In the genomic region with DNA sequence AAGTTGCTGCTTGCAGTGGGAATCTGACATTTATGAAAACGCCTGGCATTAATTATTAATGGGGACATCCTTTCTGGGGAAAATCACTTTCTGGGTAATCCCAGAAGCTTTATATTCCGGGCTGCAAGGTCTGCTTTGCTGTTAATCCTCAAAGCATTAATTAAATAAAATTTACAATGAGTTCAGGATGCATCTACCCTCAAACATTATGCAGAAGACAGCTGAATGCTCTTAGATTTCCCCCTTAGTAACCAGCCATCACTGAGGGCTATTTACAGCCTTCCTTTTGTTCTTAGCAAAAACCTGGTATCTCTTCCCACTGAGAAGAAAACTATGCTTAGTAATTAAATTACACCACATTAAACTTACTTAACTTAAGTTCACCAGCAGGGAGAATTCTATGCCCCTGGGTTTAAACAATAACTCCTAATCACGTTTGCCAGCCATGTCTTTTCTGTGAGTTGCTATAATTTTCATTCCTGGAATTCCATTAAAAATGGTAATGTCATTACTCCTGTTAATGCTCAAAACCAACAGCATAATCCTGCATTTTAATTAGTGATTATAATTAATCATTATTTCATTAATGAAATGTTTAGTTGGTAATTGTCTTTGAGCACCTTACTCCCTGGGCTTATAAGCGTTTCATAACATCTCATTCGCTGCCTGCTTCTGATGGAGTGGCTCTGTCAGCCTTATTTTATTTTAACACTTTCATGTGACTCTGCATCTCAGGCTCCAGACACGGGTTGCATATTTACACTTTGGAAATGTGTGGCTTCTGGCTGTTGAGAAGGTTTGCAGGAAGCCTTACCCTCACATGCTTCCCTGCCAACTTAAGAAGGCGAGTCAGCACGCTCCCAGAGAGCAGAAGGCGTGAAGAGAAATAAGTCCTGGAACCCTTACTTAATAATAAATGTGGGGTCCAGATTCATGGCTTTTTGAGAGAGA, we compare ENCODE assay signal across 15 mouse cellular contexts.
DNase-seq lines count a peak whose midpoint lies in the region; ATAC-seq lines count a peak whose summit lies in the region.
"Had no signal": no experiment of that assay in that cellular context is flagged by ENCODE, and none has a peak within 500 bp of the region (broad histone marks: within the 10 kb centered on the region; RNA-seq: fewer than 3 reads in every experiment).

No protein-coding gene starts in this region.

- no peak overlapping the region for H3K27ac ChIP-seq in embryonic facial prominence, embryonic 14.5 days (replicated peaks; ENCODE audit: low read depth, low read length)
- H3K27ac ChIP-seq in embryonic facial prominence, embryonic 10.5 days (replicated peaks) = no peak overlapping the region
- H3K27ac ChIP-seq in midbrain, embryonic 12.5 days (replicated peaks) = no peak overlapping the region
- H3K27ac ChIP-seq in midbrain, embryonic 11.5 days (ENCODE audit: low read depth, low read length) = no peak overlapping the region
- H3K27ac ChIP-seq in neural tube, embryonic 13.5 days (replicated peaks) = no peak overlapping the region
- H3K27ac ChIP-seq: embryonic facial prominence, embryonic 13.5 days; limb, embryonic 15.5 days; lung, embryonic 15.5 days had no signal

- H3K9ac ChIP-seq in embryonic facial prominence, embryonic 14.5 days (ENCODE audit: low read depth, low read length) = no peak overlapping the region
- no peak overlapping the region for H3K9ac ChIP-seq in midbrain, embryonic 12.5 days (replicated peaks)
- H3K9ac ChIP-seq in midbrain, embryonic 11.5 days (ENCODE audit: low read length) = no peak overlapping the region
- H3K9ac ChIP-seq in neural tube, embryonic 13.5 days = no peak overlapping the region
- H3K9ac ChIP-seq: embryonic facial prominence, embryonic 13.5 days; limb, embryonic 15.5 days; lung, embryonic 15.5 days had no signal

- no peak for ATAC-seq in embryonic facial prominence, embryonic 14.5 days (ENCODE audit: low read depth)
- 0 out of 2 replicates have a peak, but pooled peaks have one; percentile 14 for ATAC-seq in midbrain, embryonic 12.5 days (ENCODE audit: low FRiP score, low read depth)
- no peak for ATAC-seq in midbrain, embryonic 11.5 days (ENCODE audit: low FRiP score)
- peak; percentile 50; the same call in 1 of the 2 replicates for ATAC-seq in neural tube, embryonic 13.5 days (ENCODE audit: low read depth)
- ATAC-seq: inflammation-experienced regulatory T-cells, adult 6 months had no signal

- H3K36me3 ChIP-seq in embryonic facial prominence, embryonic 14.5 days (ENCODE audit: control insufficient read depth, insufficient read depth, low read length) = no peaks in the 10 kb centered on the region
- H3K36me3 ChIP-seq in embryonic facial prominence, embryonic 10.5 days (replicated peaks) = no peaks in the 10 kb centered on the region
- no peaks in the 10 kb centered on the region for H3K36me3 ChIP-seq in midbrain, embryonic 12.5 days
- no peaks in the 10 kb centered on the region for H3K36me3 ChIP-seq in midbrain, embryonic 11.5 days (ENCODE audit: control insufficient read depth, insufficient read depth, low read length)
- no peaks in the 10 kb centered on the region for H3K36me3 ChIP-seq in neural tube, embryonic 13.5 days
- H3K36me3 ChIP-seq: embryonic facial prominence, embryonic 13.5 days; limb, embryonic 15.5 days; lung, embryonic 15.5 days had no signal

- H3K4me3 ChIP-seq in embryonic facial prominence, embryonic 14.5 days (ENCODE audit: low read depth, low read length) = no peak overlapping the region
- H3K4me3 ChIP-seq in embryonic facial prominence, embryonic 10.5 days = no peak overlapping the region
- H3K4me3 ChIP-seq in midbrain, embryonic 12.5 days = no peak overlapping the region
- H3K4me3 ChIP-seq in midbrain, embryonic 11.5 days (ENCODE audit: low read depth, low read length) = no peak overlapping the region
- no peak overlapping the region for H3K4me3 ChIP-seq in neural tube, embryonic 13.5 days
- H3K4me3 ChIP-seq: embryonic facial prominence, embryonic 13.5 days; limb, embryonic 15.5 days; lung, embryonic 15.5 days had no signal

- whole genome bisulfite sequencing in embryonic facial prominence, embryonic 14.5 days = 34% methylated on average over 9 of the region's 9 CpGs
- WGBS in embryonic facial prominence, embryonic 10.5 days = 49% methylated on average over 9 of the region's 9 CpGs
- WGBS in midbrain, embryonic 12.5 days = 37% methylated on average over 9 of the region's 9 CpGs
- 39% methylated on average over 9 of the region's 9 CpGs for WGBS in midbrain, embryonic 11.5 days
- WGBS in neural tube, embryonic 13.5 days = 29% methylated on average over 9 of the region's 9 CpGs

- peak; percentile 18 for DNase-seq in embryonic facial prominence, embryonic 14.5 days (ENCODE audit: low spot score)
- DNase-seq in embryonic facial prominence, embryonic 10.5 days (ENCODE audit: low spot score) = no peak
- DNase-seq in midbrain, embryonic 11.5 days (ENCODE audit: low spot score, missing footprints) = no peak
- peak; percentile 28 to 36 for DNase-seq in kidney, adult 8-10 months
- DNase-seq in embryo, embryonic 10 days (ENCODE audit: low spot score) = no peak
- DNase-seq in spleen, adult 12 weeks (ENCODE audit: low spot score) = no peak
- DNase-seq: adrenal gland, postnatal 14 days; cerebellum, postnatal 36 days; heart, postnatal 14 days had no signal

- H3K9me3 ChIP-seq in embryonic facial prominence, embryonic 14.5 days (ENCODE audit: control insufficient read depth, low read length) = no peaks in the 10 kb centered on the region
- H3K9me3 ChIP-seq in embryonic facial prominence, embryonic 10.5 days = no peaks in the 10 kb centered on the region
- H3K9me3 ChIP-seq in midbrain, embryonic 12.5 days = no peaks in the 10 kb centered on the region
- H3K9me3 ChIP-seq in midbrain, embryonic 11.5 days (ENCODE audit: control insufficient read depth, low read length) = no peaks in the 10 kb centered on the region
- H3K9me3 ChIP-seq in neural tube, embryonic 13.5 days = no peaks in the 10 kb centered on the region
- H3K9me3 ChIP-seq: embryonic facial prominence, embryonic 13.5 days; limb, embryonic 15.5 days; lung, embryonic 15.5 days had no signal

- no peaks in the 10 kb centered on the region for H3K27me3 ChIP-seq in embryonic facial prominence, embryonic 14.5 days (replicated peaks; ENCODE audit: control insufficient read depth, insufficient read depth, low read length)
- no peaks in the 10 kb centered on the region for H3K27me3 ChIP-seq in embryonic facial prominence, embryonic 10.5 days (replicated peaks; ENCODE audit: low read depth, poor library complexity, severe bottlenecking)
- peaks cover 7% of the 10 kb centered on the region; the same call in 1 of the 2 replicates for H3K27me3 ChIP-seq in midbrain, embryonic 12.5 days
- no peaks in the 10 kb centered on the region for H3K27me3 ChIP-seq in midbrain, embryonic 11.5 days (ENCODE audit: control insufficient read depth, insufficient read depth, low read length)
- peaks cover 19% of the 10 kb centered on the region; the same call in 1 of the 2 replicates for H3K27me3 ChIP-seq in neural tube, embryonic 13.5 days
- H3K27me3 ChIP-seq: embryonic facial prominence, embryonic 13.5 days; limb, embryonic 15.5 days; lung, embryonic 15.5 days had no signal

- H3K4me2 ChIP-seq in embryonic facial prominence, embryonic 14.5 days (ENCODE audit: low read depth, low read length) = no peak overlapping the region
- no peak overlapping the region for H3K4me2 ChIP-seq in midbrain, embryonic 12.5 days (replicated peaks)
- no peak overlapping the region for H3K4me2 ChIP-seq in midbrain, embryonic 11.5 days
- no peak overlapping the region for H3K4me2 ChIP-seq in neural tube, embryonic 13.5 days
- H3K4me2 ChIP-seq: embryonic facial prominence, embryonic 13.5 days; limb, embryonic 15.5 days; lung, embryonic 15.5 days had no signal

- H3K4me1 ChIP-seq in embryonic facial prominence, embryonic 14.5 days (ENCODE audit: control insufficient read depth, insufficient read depth, low read length) = peaks cover 4% of the 10 kb centered on the region; the same call in 1 of the 2 replicates
- peaks cover 16% of the 10 kb centered on the region for H3K4me1 ChIP-seq in embryonic facial prominence, embryonic 10.5 days
- peaks cover 27% of the 10 kb centered on the region for H3K4me1 ChIP-seq in midbrain, embryonic 12.5 days
- H3K4me1 ChIP-seq in midbrain, embryonic 11.5 days (ENCODE audit: control insufficient read depth, insufficient read depth, low read length) = peaks cover 19% of the 10 kb centered on the region
- H3K4me1 ChIP-seq in neural tube, embryonic 13.5 days (replicated peaks) = peaks cover 27% of the 10 kb centered on the region
- H3K4me1 ChIP-seq: embryonic facial prominence, embryonic 13.5 days; limb, embryonic 15.5 days; lung, embryonic 15.5 days had no signal

Comparison
In these comparisons a context has a peak if more than half of its experiments do, and no peak if none do; other contexts are left out.
1. ATAC-seq: peak in midbrain, embryonic 12.5 days (single experiment) and neural tube, embryonic 13.5 days (single experiment); none in embryonic facial prominence, embryonic 14.5 days (single experiment) and midbrain, embryonic 11.5 days (single experiment).
2. DNase-seq: peak in embryonic facial prominence, embryonic 14.5 days (single experiment) and kidney, adult 8-10 months (2 of 2); none in embryonic facial prominence, embryonic 10.5 days (single experiment), midbrain, embryonic 11.5 days (single experiment), embryo, embryonic 10 days (single experiment) and spleen, adult 12 weeks (single experiment).